Mouse (Mus musculus) gastrocnemius, adult 18-20 months (tissue): Measurements from ENCODE around the gene 9130230L23Rik. TPM values are rescaled to one million over a fixed set of nuclear protein-coding genes. Genes with fewer than 3 reads are reported as not detected.
"Not testable (repeated sequence)": the region's sequence is repeated elsewhere in the genome, so short reads cannot be mapped to it uniquely, and the experiment has no call there.

Experiments
- DNase-seq: peaks from one replicate; pipeline ENCODE4 v3.0.0; 2021; ENCODE audit warnings: low spot score
- total RNA-seq, 2 experiments: library from RNA; stranded (reverse); gene quantifications; 2 replicates each; pipeline ENCODE4 v1.2.3; 2021

Gene 9130230L23Rik
- total RNA-seq, 2 experiments from 2014 or later, result not detected

GRCm38 (mm10) chr5:66008245-66008967 lies 4.3 kb upstream of the 9130230L23Rik start:
- no peak for DNase-seq

- DNase-seq, result no peak
Observed at GRCm38 (mm10) chr5:66005041-66005678, 1.1 kb upstream of the 9130230L23Rik start.

DNA sequence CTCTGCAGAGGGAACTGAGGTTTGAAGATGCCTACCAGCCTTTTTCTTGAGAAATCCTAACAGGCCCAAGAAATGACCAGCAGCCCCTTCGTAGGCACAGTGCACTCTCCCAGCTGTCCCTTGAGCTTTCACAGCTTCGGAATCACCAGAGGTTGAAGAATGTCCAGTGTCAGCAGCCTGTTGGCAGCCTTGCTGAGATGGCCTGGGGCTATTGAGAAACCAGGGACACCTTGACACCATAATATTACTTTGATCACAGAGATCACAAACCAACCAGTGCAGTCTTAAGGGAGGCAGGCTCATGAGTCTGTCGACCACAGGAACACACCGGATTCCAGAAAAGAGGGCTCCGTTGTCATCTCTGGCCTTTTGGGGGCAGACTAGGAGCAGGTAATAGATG lies 2.9 kb downstream of the 9130230L23Rik start:
- no peak for DNase-seq

- DNase-seq, result no peak
Observed at GRCm38 (mm10) chr5:66000567-66001125, 3.4 kb downstream of the 9130230L23Rik start.

- DNase-seq, result peak; percentile 38
Observed at GRCm38 (mm10) chr5:66000074-66000473, 4.0 kb downstream of the 9130230L23Rik start.

GRCm38 (mm10) chr5:65999106-65999505 lies 5.0 kb downstream of the 9130230L23Rik start:
- DNase-seq, result no peak

GRCm38 (mm10) chr5:65997813-65998212 lies 6.3 kb downstream of the 9130230L23Rik start:
- DNase-seq, result no peak

GRCm38 (mm10) chr5:65994643-65995042 lies 9.4 kb downstream of the 9130230L23Rik start:
- no peak for DNase-seq

DNA sequence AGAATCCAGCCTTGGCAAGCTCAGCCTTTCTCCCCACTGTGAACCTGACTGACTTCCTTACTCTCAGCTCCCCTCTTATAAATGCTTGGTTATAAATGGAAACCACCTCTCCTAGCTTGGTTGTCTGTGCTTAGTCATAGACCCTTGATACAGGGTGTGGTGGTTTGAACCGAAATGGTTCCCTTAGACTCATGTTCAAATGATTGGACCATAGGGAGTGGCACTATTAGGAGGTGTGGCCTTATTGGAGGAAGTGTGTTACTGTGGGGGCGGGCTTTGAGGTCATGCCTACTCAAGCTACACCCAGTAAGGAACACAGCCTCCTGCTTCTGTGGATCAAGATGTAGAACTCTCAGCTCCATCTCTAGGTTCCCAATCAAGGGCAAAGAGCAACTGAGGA lies 12.9 kb downstream of the 9130230L23Rik start:
- DNase-seq, result no peak

GRCm38 (mm10) chr5:65987004-65987403 lies 17.1 kb downstream of the 9130230L23Rik start:
- not testable (repeated sequence) for DNase-seq

GRCm38 (mm10) chr5:65986426-65986825 lies 17.7 kb downstream of the 9130230L23Rik start:
- DNase-seq, result no peak

DNA sequence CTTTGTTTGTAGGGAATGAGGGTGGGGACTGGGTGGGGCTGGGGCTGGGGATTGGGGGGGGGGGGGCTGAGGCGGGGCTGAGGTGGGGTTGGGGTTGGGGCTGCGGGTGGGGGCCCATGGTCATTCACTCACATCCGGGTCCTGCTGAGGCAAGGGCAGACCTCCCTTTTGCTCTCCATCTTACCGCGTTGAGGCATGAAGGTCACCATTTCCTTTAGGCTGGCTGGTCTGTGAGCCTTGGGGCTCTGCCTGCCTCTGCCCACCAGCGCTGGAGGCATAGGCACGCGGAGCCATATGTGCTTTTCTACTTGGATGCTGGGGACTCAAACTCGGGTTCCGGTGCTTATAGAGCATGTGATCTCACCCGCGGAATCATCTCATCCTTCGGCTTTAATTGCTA lies 28.4 kb downstream of the 9130230L23Rik start:
- no peak for DNase-seq

- no peak for DNase-seq
Observed at GRCm38 (mm10) chr5:65973189-65973588, 30.9 kb downstream of the 9130230L23Rik start.

GRCm38 (mm10) chr5:65968004-65968403 lies 36.1 kb downstream of the 9130230L23Rik start:
- no peak for DNase-seq

GRCm38 (mm10) chr5:65967091-65967490 lies 37.0 kb downstream of the 9130230L23Rik start:
- peak; percentile 55 for DNase-seq

- peak; percentile 55 for DNase-seq
Observed at GRCm38 (mm10) chr5:65965771-65966279, 38.3 kb downstream of the 9130230L23Rik start.

DNA sequence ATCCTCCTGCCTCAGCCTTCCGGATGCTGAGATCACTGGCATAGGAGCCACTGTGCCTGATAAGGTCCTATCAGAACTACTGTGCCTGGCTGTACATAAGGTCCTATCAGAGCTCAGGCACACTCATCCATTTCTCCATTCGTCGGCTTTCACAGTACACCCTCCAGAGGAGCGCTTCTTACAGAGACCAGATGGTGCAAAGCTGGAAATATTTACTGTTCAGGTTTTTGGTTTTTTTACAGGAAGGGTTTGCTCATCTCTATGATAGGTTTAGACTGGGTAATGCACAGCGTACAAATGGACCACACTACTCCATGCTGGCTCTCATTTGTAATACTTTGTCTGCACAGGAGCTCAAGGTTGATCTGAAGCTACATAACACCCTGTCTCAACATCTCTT lies 40.8 kb downstream of the 9130230L23Rik start:
- no peak for DNase-seq

DNA sequence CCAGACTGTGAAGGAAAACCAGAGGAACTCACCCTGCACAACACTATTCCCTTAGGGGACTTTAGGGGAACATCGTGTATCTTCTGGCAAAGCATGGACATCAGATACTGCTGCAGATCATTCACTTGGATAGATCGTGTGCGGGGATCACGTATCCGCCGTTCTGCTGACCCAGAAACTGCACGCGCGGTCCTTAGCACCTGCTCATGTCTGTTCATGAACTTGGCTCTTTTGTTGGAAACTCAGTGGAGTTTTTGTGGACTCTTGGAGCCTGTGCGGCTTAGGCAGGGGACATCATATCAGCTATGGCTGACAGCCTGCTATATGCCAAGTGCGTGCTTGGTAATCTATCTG lies 43.5 kb downstream of the 9130230L23Rik start:
- DNase-seq, result peak; percentile 84

DNA sequence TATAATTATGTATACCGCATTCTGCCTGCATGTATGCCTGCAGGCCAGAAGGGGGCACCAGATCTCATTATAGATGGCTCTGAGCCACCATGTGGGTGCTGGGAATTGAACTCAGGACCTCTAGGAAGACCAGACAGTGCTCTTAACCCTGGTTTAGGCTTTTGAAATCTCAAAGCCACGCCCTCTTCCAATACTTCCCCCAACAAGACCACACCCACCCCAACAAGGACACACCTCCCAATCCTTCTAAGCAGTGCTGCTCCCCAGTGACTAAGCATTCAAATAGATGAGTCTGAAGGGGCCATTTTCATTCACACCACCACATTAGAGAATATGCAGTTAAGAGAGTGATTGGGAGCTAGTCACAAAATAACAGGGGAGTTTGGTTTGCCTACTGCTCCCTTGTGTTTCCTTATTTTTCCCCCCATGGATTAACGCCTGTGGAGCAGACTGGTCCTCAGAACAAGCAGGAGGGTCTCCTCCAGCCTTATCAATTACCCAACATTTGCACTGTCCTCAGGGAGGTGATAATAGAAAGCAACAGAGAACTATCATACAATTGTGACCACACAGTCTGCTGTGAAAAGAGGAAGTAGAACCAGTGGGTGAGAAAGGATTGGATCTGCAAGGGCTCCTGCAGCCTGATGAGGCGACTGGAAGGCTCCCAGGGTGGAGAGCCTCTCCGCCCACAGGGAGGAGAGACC lies 44.0 kb downstream of the 9130230L23Rik start:
- DNase-seq, result no peak

DNA sequence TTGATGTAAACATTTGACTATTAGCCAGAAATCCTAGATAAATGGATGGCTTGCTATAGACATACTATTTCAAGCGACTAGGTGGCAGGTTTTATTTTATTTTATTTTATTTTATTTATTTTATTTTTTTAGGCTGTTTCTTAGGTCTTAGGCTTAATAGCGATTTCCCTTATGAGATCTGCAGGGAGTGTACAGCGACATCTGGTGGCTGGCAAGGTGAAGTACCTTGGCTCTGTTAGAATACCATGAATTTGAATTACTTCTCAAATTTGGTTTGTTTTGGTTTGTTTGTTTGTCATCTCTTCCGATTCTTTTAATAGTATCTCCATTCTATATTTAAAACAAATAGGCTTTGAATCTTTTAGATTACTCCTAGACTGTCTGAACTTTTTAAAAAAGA lies 45.5 kb downstream of the 9130230L23Rik start:
- peak; percentile 42 for DNase-seq

GRCm38 (mm10) chr5:65956144-65957008 lies 47.7 kb downstream of the 9130230L23Rik start:
- no peak for DNase-seq
